Mouse (Mus musculus) liver, embryonic 14.5 days (tissue): ENCODE data around the gene Setd6.

Source experiments
- CTCF ChIP-seq: IDR thresholded peaks from 2 replicates; pipeline ENCODE4 v1.5.1; 2016; ENCODE audit warnings: antibody characterized with exemption, low read depth, control low read depth
- EP300 ChIP-seq: IDR thresholded peaks from 2 replicates; pipeline ENCODE4 v1.6.1; 2016; ENCODE audit warnings: antibody characterized with exemption, low read depth

DNA sequence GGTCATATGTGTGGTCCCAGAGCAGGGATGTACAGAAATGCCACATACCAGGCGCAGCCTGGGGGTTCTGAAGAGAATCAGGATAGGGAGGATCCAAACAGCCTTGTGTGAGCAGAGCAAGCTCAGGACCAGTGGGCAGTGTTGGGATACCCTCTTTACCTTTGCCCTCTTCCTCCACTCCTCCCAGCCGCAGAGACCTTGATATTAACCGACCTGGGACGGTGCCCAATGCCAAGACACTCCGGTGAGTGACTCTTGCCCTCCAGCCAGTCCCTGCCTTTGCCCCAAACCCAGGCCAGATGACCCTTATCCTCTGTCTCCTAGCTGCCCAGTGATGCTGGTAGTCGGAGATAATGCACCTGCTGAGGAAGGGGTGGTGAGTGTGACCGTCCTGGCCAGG is 6.1 kb upstream of the Setd6 start:
- TF ChIP-seq CTCF = no peak
- TF ChIP-seq EP300 = no peak
